Mouse (Mus musculus) olfactory bulb, adult 2 months (tissue): ENCODE measurements around the gene Palld. TPM values are rescaled to one million over a fixed set of nuclear protein-coding genes. Genes with fewer than 3 reads are reported as not detected.

Source experiments
- H3K27ac ChIP-seq: fragments of 200-500 bp; 2 replicates; pipeline ENCODE4 v1.5.1; 2012; ENCODE audit warnings: low read depth, low read length; ENCODE audit not compliant: insufficient read depth
- H3K4me1 ChIP-seq: fragments of 200-500 bp; 2 replicates; pipeline ENCODE4 v1.6.1; 2012; ENCODE audit warnings: low read length; ENCODE audit not compliant: control insufficient read depth, insufficient read depth
- H3K4me3 ChIP-seq: fragments of 200-500 bp; 2 replicates; pipeline ENCODE4 v1.5.1; 2012; ENCODE audit warnings: mild to moderate bottlenecking, low read depth, low read length, moderate library complexity; ENCODE audit not compliant: insufficient read depth
- CTCF ChIP-seq: fragments of 200-500 bp; IDR thresholded peaks from 2 replicates; pipeline ENCODE4 v1.5.1; 2012; ENCODE audit warnings: low read depth, mild to moderate bottlenecking, low read length, moderate library complexity; ENCODE audit not compliant: insufficient read depth
- POLR2A ChIP-seq: fragments of 200-500 bp; IDR thresholded peaks from 2 replicates; pipeline ENCODE4 v1.6.1; 2012; ENCODE audit warnings: mild to moderate bottlenecking, low read depth, low read length, moderate library complexity; ENCODE audit not compliant: insufficient read depth
- WGBS: fragments of 180-500 bp; shearing (Covaris S2); methylation state at CpG from one replicate; pipeline ENCODE4 v1.1.7; 2018; 5-methylcytosine and 5-hydroxymethylcytosine counted together
- polyA plus RNA-seq: library from polyadenylated mRNA; stranded (reverse); fragments of >200 nt; gene quantifications from 2 replicates; pipeline ENCODE4 v1.2.4, GENCODE M21; 2012; ENCODE audit warnings: low replicate concordance; ENCODE audit not compliant: missing spikeins, insufficient read depth, insufficient read length

Gene Palld
- polyA plus RNA-seq = not detected in 2 replicates

DNA sequence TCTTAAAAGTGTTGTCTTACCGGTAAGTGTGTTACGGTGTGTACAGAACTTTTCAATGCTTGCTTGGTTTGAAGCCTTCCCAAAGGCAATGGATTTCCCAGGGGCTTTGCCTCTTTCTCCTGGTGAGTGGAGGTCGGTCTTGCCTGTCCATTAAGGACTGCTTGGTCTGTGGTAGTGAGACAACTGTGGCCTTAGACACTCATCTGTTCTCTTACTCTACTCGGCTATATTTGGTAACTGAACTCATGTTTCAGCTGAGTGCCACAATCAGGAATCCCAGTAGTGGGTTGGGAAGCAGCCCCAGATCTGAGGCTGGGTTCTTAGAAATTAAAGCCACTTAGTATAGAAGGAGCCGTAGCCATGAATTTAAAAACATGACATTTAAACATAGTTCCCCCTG lies at the start of gene Palld:
Palld (minus strand) TSS at position 170 of the 400 bp plus-strand sequence.
- no peak within 1 kb of the TSS for H3K4me3 ChIP-seq
- TF ChIP-seq POLR2A (no peak), CTCF (no peak)
- 69% methylated on average over 5 of the region's 5 CpGs for WGBS

GRCm38 (mm10) chr8:61937576-61937975 lies 35.1 kb upstream of the Palld start:
- 74% methylated on average over 2 of the region's 2 CpGs for WGBS
- Histone ChIP-seq H3K4me3 (no peak overlapping the region), H3K4me1 (no peaks in the 10 kb centered on the region), H3K27ac (no peak overlapping the region)
- TF ChIP-seq POLR2A (no peak), CTCF (no peak)

More for the DNA sequence above, at the start of gene Palld:
- Histone ChIP-seq H3K27ac (no peak within 1 kb of the TSS), H3K4me1 (no peaks in the 10 kb centered on the region)

DNA sequence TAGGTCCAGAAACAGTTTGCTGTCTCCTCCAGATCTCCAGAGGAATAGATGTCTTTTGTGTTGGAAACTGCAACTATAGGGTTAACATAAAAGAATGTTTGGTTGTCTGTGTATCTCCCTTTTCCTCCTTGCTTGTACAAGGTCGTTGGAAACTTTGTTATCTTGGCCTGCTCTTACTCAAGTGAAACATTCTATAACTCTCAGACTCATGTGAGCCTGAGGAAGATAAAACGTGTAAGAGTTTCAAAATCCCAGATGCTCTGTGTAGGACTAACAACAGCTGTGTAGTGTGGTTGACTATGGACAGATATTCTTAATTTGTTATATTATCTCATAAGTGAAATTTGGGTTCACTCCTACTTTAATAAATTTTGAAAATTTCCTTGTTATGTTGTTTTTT lies 30.8 kb upstream of the Palld start:
- Histone ChIP-seq H3K27ac (no peak overlapping the region), H3K4me1 (no peaks in the 10 kb centered on the region), H3K4me3 (no peak overlapping the region)
- TF ChIP-seq CTCF = no peak
- TF ChIP-seq POLR2A = no peak
- 50% methylated on average over 2 of the region's 2 CpGs for WGBS

DNA sequence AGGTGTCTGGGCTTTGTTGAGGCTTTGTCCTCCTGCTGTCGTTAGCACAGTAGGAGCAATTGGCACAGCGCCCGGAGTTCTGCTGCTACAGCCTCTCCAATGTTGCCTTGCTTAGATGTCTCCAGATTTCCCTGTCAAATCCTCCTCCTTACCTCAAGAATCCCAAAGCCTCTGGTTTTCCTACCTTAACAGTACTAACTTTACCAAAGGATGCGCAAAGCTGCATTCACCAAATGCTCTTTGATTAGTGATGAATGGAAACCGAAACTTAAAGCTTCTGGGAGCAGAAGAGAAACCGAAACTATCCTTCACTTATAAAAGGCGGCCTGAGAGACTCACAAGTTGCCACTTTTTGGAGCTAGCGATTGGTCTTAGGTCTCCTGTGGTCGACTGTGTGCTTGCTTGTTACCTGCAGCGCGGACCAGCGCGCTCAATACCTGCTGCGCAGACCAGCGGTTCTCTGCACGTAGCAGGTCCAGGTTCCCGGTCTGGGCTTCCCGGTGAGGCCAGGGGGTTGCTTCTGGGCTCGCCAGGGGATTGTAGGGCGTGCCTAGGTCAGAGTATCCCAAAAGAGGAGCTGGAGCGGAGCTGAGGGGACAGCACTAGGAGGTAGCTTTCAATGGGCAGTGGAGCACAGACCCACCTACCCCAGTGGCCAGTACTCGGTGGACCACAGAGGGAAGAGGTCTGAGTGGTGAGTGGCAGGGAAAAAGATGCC lies 25.4 kb upstream of the Palld start, which contains the start of gene Ddx60:
Ddx60 (plus strand) TSS at position 311 of the 718 bp plus-strand sequence.
- 6% methylated on average over 22 of the region's 22 CpGs for WGBS
- no peak for TF ChIP-seq POLR2A
- no peak for TF ChIP-seq CTCF
- peak within 1 kb of the TSS; percentile 54 for H3K4me3 ChIP-seq
- H3K4me1 ChIP-seq = no peaks in the 10 kb centered on the region
- H3K27ac ChIP-seq = no peak within 1 kb of the TSS

GRCm38 (mm10) chr8:61924518-61924917 lies 22.0 kb upstream of the Palld start:
- no peak overlapping the region for H3K4me3 ChIP-seq
- no peaks in the 10 kb centered on the region for H3K4me1 ChIP-seq
- no peak for TF ChIP-seq CTCF
- TF ChIP-seq POLR2A = no peak
- WGBS = 95% methylated on average over 1 of the region's 1 CpGs
- H3K27ac ChIP-seq = no peak overlapping the region

GRCm38 (mm10) chr8:61921454-61922054 lies 19.1 kb upstream of the Palld start:
- 81% methylated on average over 10 of the region's 10 CpGs for WGBS

GRCm38 (mm10) chr8:61920389-61920788 lies 17.9 kb upstream of the Palld start:
- WGBS = 76% methylated on average over 7 of the region's 7 CpGs
- H3K27ac ChIP-seq = no peak overlapping the region
- TF ChIP-seq CTCF (no peak), POLR2A (no peak)

More at GRCm38 (mm10) chr8:61921454-61922054, 19.1 kb upstream of the Palld start:
- no peak overlapping the region for H3K27ac ChIP-seq
- no peaks in the 10 kb centered on the region for H3K4me1 ChIP-seq
- TF ChIP-seq CTCF (no peak), POLR2A (no peak)
- no peak overlapping the region for H3K4me3 ChIP-seq

GRCm38 (mm10) chr8:61919145-61919788 lies 16.8 kb upstream of the Palld start:
- TF ChIP-seq CTCF (no peak), POLR2A (no peak)
- 96% methylated on average over 2 of the region's 2 CpGs for WGBS

More at GRCm38 (mm10) chr8:61920389-61920788, 17.9 kb upstream of the Palld start:
- Histone ChIP-seq H3K4me3 (no peak overlapping the region), H3K4me1 (no peaks in the 10 kb centered on the region)

DNA sequence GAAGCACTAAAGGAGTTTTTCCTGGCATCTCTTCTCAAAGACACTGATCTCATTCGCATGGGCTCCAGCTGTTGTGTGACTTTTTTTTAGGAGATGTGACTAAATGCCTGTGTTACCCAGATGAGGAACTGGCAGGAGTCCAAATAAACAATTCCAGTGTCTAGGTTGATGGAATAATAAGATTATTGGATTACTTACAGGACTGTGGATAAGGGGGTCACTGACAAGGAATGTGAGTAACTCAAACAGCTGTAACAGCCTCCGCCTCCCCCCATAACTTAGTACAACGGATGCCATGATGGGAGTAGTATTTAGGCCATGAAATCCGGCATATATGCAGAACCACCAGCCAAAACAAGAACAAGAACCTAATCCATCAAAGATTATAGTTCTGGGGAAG lies 14.8 kb upstream of the Palld start:
- Histone ChIP-seq H3K4me1 (no peaks in the 10 kb centered on the region), H3K27ac (no peak overlapping the region), H3K4me3 (no peak overlapping the region)
- TF ChIP-seq CTCF = no peak
- TF ChIP-seq POLR2A = no peak
- WGBS = 67% methylated on average over 4 of the region's 4 CpGs

More at GRCm38 (mm10) chr8:61919145-61919788, 16.8 kb upstream of the Palld start:
- H3K4me1 ChIP-seq = no peaks in the 10 kb centered on the region
- no peak overlapping the region for H3K27ac ChIP-seq
- no peak overlapping the region for H3K4me3 ChIP-seq
